Mouse (Mus musculus) WW6 (cell line): ENCODE results near the gene Cage1.

ENCODE experiments used
- DNase-seq: peaks from one replicate; pipeline ENCODE4 v3.0.0-alpha.2; 2013; ENCODE audit warnings: low read depth, low spot score

The Cage1 gene

DNA sequence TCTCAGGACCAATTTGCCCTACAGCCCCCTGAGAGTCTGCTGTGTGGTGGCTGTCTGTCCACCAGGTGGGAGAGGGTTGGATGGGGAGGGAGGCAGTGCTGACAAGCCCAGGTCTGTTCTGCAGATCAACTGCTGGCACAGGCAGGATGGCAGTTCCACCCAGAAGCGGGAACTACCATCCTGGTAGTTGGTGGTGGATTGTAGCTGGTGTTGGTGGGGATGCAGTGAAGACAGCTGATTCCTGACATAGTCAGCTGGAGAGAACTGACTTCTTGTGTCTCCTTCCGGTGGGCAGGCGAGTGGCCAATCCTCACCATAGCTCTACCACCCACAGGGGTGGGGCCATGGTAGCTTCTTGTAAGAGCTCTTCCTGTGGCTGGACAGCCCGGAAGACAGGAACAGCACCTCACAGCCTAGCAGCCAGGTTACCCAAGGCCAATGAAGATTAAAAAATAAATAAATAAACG lies 26.4 kb downstream of the Cage1 start:
- no peak for DNase-seq

DNA sequence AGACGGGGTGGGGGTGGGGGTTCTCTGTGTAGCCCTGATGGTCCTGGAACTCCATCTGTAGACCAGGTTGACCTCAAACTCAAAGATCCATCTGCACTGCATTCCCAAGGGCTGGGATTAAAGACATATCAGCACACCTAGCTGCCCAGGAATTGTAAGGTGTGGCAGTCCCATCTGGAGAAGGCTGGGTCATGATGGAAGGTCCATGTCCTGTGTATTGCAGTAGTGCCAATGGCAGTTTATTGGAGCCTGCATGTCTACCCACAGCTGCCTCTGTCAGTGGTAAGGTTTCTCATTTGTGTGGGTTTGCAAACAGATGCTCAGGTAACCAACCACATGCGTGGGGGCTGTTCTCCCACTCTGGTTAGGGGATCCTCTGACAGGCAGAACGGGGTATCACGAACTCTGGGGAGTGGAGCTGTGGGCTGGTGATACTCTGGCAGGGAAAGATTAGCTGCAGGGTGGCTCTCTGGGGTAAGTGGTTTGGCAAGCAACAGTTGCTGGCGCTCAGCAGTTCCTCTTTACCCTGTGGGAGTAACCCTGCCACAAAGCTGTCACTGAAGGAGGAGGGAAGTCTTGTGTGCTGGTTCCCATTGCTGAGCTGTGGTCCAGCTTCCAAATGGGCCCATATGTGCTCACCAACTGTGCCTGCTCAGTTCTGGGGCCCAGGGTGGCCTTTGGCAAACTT lies 27.0 kb downstream of the Cage1 start:
- no peak for DNase-seq

DNA sequence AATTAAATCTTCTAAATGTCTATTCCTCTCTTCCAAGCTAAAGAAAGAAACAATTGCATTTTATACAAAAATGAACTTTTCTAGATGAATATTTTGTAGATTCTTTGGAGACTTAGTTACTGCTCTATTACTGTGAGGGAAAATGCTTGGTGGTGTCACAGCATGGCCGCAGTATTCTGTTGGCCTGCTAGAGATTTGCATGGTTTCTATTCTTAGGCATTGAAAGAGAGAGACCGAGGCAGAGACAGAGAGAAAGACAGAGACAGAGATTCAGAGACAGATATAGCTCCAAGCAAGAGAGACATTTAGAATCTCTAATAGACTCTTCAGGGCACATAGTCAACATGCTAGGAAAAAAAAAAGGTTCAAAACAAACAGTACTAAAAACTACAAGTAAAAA lies 28.9 kb downstream of the Cage1 start:
- DNase-seq = no peak

DNA sequence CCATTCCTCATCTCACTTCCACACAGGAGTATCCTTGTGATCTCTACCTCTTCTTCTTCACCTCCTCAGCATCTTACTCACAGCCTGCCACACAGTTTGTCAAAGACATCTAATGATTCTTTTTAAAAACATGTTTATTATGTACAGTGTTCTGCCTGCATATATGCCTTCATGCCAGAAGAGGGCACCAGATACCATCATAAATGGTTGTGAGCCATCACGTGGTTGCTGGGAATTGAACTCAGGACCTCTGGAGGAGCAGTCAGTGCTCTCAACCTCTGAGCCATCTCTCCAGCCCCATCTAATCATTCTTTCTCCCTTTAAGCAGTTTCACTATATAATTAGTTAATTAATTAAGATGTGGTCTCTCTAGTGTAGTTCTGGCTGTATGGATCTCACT lies 34.4 kb downstream of the Cage1 start:
- DNase-seq = no peak

DNA sequence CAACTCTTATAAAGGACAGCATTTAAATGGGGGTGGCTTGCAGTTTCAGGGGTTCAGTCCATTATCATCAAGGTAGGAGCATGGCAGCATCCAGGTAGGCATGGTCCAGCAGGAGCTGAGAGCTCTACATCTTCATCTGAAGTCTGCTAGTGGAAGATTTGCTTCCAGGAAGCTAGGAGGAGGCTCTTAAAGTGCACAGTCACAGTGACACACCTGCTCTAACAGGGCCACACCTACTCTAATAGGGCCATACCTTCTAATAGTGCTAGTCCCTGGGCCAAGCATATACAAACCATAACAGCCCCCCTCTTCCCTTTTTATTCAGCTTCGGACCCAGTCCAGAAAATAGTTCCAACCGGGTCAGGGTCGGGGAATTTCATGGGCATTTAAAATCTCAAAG lies 37.2 kb downstream of the Cage1 start:
- DNase-seq = no peak

DNA sequence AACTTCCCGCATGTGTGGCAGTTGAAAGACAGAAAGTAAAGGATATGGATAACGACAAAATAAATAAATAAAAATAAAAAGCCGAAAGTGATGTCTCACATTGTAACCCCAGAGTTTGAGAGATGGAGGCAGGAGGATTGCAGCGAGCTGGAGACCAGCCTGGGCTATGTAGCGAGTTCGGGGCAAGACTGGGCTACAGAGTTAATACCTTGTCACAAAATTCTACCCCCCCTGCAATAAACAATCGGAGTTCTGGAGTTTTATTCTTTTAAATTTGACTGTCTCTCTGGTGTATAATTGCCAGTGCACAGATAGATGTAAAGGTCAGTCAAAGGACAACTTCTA lies 42.5 kb downstream of the Cage1 start:
- DNase-seq = no peak

DNA sequence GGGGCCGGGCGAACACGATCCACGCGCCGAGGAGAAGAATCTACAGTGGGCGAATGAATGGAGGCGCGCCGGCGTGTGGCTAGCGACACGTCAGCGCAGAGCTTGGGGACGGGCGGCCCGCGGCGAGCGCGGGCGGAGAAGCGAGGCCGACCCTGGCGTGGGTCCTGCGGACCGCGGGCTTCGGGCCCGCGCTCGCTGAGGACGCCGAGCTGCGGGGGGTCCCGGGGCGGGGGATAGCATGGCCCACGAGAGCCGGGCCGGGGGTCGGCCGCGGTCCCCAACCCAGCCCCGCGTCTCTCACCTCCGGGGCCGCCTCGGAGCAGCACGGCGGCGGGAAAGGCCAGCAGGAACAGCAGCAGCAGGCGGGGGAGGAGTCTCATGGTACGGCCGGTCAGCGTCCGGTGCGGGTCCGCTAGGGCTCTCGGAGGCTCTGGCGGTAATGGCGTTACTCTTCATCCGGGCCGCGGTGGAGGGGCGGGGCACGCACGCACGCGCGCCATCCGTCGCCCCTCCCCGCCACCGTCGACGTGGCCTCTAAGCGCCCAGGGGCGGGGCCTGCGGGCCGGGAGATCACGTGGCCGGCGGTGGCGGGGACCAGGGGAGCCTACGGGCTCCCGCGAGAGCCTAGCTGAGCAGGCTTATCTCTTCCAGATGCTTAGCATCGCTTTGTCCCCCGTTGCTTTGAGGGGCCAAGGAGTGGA lies 43.0 kb downstream of the Cage1 start, which contains the start of gene Ssr1:
TSS of gene Ssr1 (minus strand) at position 514 of the 701 bp plus-strand sequence.
- DNase-seq = peak; percentile 87

DNA sequence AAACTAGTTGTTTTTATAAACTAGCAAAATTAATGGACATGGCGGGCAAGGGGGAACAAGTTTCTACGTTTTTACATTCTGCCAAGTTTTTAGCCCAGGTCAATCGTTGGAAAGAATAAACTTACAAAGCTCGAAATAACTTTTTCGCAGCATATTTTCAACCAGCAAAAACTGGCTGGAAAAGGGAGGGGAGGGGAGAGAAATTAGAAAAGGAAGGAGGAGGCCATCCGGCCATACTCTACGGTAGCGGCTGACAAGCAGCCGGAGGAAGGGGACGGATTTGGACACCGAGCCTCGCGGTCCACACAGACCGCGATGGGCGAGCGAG lies 43.5 kb downstream of the Cage1 start:
- no peak for DNase-seq

DNA sequence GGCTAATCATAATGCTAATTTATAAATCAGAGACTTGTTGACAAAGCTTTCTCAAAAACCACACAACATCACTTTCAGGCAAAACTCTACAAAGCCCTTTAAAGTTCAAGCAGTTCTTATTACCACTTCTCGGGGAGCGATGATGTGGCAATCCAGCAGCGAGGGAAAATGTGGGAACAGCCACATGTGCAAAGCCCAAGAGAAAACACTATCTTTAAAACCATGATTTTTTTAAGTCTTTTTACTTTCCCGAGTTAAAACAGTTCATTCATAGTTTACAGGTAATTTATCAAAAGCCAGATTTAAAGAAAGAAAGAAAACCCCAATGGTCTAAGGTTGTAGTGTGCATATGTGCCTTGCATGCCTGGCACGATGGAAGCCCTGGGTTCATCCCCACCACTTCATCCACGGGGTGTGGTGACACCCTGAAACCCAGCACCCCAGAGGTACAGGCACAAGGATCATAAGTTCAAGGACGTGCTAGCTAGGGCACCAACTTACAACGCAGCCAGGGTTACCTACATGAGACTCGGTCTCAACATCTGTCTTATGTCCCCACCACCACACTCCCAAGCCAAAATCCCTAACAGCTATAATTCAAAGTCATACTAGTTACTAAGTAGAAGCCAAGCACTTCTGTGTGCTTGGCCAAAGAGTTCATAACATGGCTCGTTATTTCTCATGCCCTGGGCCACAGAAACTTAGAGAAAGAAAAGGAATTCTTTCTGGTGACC lies 44.1 kb downstream of the Cage1 start:
- DNase-seq = no peak

DNA sequence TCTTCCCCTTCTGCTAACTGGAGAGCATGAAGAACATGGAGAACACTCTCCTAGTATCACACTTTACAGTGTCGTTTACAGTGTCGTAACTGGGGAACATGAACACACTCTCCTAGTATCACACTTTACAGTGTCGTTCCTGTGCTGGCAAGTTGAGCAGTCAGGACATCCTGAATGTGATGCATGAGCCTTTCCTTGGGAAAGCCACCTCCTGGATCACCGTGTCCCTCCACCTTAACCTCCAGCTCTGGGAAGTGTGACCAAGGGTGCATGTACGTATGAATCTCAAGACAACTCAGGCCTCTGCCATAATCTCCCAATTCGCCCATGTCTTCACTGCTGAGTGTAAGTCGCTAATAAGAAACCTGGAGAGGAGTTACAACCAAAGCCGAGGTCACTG lies 47.2 kb downstream of the Cage1 start:
- DNase-seq = no peak

DNA sequence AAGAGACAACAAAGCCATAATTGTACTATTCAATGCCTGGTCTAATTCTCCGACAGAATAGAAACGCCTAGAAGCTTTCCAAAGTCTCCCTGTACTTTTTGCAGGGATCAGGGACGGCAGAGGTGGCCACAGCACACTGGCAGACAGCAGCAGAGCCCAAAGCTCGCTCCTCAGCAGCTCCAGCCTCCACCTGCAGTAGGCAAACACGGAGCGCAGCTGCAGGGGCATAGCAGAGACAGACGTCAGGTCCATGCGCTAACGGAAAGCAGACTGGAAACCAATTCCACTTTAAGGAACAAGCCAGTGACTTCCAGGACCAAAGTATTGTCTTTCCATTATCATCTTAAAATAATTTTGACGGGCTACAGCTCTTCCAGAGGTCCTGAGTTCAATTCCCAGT lies 50.7 kb downstream of the Cage1 start:
- DNase-seq = no peak

DNA sequence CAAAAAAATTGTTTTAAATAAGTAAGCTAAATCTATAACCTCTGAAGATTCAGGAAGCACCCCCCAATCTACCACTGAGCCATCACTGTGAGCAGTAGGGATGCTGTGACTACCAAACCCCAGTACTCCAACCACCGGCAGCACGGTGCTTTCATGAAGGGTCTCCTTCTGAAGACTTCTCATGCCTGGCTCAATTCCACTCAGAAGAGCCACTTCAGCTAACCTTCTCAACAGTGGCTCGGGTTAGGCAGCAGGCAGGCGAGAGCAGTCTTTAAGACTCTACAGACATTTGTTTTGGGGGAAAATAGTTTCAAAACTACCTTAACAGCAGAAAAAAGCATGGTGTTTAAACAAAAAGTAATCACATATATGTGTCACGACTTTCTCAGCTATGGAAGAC lies 55.8 kb downstream of the Cage1 start:
- no peak for DNase-seq

DNA sequence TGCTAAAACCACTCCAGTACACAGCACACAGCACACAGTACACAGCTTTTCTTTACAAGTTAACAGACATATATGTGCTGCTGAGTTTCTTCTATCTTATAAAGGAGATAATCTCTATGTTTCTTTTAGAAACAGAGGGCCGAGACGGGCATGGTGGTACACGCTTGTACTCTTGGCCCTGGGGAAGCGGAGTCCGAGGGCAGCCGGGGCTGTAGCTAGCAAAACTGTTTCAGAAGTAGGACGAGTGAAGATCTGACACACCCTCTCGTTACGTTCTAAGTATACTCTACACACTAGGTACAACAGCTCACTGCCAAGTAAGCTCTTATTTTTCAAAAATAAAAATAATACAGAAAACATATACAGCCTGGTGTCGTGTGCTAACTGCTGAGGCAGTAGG lies 56.5 kb downstream of the Cage1 start:
- no peak for DNase-seq

DNA sequence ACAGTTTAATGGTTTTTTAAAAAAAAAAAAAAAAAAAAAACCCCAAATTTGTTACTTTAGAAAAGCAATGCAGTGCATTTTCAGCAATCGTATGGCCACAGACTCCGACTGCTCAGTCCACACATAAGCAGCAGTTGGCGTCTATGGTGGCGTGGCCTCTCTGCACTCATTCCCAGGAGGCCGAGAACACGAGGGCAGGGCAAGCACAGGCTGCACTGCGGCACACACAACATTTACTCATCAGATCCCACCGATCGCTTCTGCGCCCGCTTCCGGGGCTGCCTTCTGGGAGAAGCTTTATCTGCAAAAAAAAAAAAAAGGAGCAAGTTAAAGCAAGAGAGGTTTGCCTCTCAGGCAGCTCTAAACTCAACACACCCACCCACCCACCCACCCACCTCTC lies 57.4 kb downstream of the Cage1 start:
- no peak for DNase-seq

DNA sequence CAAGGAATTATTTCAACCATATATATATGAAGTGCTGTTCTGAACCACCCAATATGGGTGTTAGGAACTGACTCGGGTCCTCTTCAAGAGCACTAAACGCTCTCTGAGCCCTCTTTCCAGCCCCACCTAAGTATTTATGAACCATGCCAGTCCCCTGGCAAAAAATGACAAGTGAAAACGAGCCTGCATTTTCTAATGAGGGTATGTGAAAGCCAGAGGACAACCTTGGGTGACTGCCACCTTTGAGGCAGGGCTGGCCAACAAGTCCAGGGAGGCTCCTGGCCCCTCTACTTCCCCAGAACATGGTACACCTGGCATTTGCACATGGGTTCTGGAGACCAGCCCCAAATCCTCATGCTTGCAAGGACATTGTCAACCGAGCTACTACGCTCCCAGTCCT lies 62.1 kb downstream of the Cage1 start:
- no peak for DNase-seq

DNA sequence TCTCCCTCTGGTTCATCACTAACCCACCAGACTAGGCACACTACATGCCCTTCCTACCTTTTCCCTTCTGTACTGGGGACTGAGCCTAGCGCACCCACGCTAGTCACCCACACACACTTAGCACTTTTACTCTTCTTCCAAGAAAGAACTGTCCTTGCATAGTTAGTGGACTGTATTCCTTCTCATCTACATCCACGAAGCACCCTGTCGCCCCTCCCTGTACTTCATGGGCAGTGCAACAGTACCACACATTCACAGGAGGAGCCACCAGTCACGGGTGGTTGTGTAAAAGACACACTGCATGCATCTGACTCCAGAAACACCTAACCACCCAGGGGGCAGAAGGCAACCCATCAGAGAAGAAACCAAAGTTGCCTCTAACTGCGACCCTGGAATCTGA lies 62.8 kb downstream of the Cage1 start:
- DNase-seq = no peak

DNA sequence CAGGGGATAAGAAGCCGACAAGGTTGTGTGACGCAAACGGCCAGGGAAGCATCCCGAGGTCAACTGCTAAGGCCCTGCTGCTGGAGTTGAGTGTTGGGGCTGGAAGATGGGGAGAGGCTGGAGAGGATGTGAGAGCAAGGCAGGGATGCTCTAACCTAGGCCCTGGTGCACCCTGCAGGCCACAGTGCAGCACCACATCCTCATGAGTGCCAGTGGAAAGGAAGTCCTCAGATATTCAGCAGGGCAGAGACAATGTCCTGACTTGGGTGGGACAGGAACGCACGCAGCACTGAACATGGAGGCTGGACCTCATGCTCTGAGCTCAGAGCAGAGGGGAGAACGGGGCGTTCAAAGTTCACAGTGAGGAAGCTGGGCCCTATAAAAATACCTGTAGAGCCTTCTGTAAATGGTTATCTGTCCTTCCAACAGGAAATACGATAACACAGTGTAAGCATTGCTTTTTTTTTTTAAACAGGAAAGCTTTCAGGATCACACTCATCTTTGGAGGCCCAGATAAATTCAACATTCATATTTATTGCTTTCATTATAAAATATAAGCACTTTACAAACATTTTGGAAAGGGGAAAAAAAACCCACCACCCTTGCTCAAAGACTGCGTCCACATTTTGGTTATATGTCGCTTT lies 65.9 kb downstream of the Cage1 start:
- DNase-seq = no peak

DNA sequence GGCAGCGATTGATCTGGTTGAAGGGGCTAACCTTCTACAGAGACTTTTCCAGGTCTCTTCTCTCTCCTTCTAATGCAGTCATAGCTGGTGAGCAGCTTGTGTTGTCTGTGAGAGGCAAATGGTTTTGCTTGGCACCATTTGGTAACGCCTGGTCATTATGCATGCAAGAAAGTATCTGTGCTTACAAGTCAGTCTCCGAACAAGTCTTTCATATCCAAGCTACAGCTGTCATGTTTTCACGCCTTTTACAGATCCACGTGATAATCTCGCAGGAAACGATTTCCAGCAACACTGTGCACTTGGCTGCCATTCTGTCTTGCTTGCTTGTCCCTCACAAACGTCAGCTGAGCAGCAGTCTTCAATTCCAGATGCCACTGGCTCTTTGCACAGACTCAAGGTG lies 66.9 kb downstream of the Cage1 start:
- DNase-seq = no peak

DNA sequence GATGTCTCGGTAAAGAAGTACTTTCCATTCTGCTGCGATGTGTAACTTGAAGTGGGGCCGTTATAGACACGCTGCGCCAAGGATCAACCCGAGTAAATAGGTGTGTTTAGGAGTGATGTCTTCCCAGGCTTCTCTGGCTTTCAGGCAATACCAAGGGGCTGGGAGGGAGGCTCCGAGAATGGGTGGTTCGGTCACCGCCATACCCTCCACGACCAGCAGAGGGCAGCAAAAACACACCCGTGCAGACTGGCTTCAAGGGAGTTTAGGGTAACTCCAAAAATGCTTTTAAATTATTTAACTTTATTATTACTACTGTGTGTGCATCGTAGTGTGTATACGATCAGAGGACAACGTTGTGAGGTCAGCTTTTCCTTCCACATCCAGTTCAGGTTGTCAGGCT lies 67.5 kb downstream of the Cage1 start:
- no peak for DNase-seq

DNA sequence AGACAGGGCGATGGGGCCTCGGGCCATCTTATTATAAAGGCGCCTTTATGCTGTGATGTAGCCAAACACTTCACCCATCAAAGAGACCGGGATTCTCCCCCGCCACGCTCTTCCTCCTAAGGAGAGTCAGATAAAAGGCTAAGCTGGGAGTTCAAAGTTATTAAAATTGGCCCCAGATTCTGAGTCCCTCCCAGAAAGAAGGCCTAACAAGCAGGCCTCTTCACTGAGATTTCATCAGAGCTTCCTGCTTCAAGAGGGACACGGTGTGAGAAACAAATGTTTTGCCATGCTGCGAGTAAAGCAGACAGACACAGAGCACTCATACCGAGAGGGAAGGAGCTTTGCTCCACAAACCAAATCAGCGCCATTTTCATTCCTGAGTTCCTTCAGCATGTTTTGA lies 69.3 kb downstream of the Cage1 start:
- no peak for DNase-seq

DNA sequence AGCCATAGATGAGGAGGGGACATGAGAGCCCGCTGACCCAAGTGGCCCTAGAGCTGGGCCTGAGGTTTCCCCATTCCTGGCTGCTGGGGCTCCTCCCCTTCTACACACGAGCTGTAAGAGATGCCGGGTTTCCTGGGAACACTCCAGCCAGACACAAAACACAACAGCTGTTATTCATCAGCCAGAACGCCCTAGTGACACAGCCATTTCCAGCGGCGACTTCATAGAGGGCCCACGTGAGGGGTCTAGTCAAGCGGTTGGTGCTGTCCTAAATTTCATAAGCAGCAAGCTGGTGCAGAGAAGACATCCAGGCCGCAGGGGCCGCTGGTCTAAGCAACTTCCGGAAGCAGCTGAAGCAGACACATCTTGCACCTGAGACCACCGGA lies 69.8 kb downstream of the Cage1 start:
- no peak for DNase-seq

DNA sequence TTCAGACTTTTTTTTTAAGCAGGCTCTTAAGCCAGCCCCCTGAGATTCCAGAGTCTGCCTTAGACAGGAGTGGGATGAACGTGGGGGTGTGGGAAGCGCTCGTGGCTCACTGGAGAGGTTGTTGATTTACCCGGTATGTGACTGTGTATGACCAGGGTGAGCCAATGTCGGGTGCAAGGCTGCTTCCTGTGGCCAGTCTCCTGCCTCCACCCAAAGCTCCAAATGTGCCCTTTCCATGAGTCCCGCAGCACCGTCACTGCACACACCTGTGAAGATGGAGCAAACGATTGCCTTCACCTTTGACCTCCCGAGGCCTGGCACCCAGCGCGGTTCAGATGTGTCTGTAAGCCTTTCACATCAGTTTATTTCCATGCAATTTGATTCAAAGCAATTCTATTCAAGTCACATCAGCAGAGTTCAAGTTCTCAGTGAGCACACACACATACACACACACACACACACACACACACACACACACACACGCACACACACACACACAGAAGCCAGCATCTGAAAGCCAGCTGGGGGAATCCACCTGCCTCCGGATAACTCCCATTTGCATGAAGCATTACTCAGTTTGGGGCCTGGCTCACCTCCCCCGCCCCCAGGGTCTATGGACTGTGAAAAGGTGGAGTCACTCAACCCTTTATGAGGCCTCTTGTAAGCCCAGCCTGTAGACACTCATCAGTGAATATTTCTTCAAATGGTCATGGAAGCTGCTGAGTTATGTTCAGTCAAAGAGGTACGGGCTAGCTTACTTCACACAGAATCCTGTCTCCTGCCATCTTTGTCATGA lies 70.4 kb downstream of the Cage1 start:
- no peak for DNase-seq
